Mouse (Mus musculus): ENCODE measurements around the gene Zc3h12b.

- no peak for TF ChIP-seq POLR2A (IDR thresholded peaks at IDR 0.05; ENCODE audit: insufficient read depth, low read length)
- no peak for TF ChIP-seq CTCF (IDR thresholded peaks at IDR 0.05; ENCODE audit: low read depth, low read length)
Measured at GRCm38 (mm10) chrX:95738253-95738652, 26.8 kb downstream of the Zc3h12b start.

Data from ES-Bruce4 (cell line).